Mouse (Mus musculus): ENCODE results near the gene 2310011J03Rik. TPM values are rescaled to one million over a fixed set of nuclear protein-coding genes. Genes with fewer than 3 reads are reported as not detected.

The 2310011J03Rik gene
- total and polyA plus RNA-seq, 3 experiments: 34.6 to 46.8 (median 37.5) TPM

DNA sequence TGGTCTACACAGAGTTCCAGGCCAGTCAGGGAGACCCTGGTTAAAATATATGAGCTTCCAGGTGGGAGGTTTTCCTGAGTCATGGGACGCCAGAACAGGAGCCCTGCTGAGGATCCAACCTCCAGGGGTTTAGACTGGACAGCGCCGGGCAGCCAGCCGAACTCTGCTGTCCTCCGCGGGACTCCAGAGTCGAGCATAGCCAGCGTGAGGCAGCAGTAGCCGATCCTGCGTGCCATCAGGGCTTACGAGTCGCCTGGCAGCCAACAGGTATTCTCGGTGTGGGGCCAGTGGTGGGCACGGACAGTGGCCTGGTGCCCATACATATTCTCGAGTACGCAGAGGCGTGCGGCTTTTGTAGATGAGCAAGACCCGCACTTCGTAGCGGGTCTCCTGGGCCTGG is 20.7 kb upstream of the 2310011J03Rik start:
- in situ Hi-C loops (cut with MboI; ENCODE audit: low pct_ligation_motif_present, low pct_unique_long_range_greater_than_20kb, low sequenced_read_pairs): no loop called here
- peaks cover 19% of the 10 kb centered on the region for H3K9me3 ChIP-seq (replicated peaks; ENCODE audit: low read length)
- peaks cover 29% of the 10 kb centered on the region for H3K27me3 ChIP-seq (replicated peaks)
- no peaks in the 10 kb centered on the region for H3K79me2 ChIP-seq (replicated peaks; ENCODE audit: control insufficient read depth, extremely low read depth, insufficient read depth, poor library complexity, severe bottlenecking)
- peaks cover 4% of the 10 kb centered on the region in 2 experiments for H3K36me3 ChIP-seq (replicated peaks in 1 of 2; ENCODE audit: control insufficient read depth in 1 of 2, insufficient read depth in 1 of 2, low read length in 1 of 2)
- H3K4me1 ChIP-seq (ENCODE audit: control insufficient read depth in 1 of 2, insufficient read depth in 2 of 2): peaks cover 4 to 18% of the 10 kb centered on the region in 2 experiments; a peak in 3 of 4 replicates
- TF ChIP-seq USF1 (IDR thresholded peaks at IDR 0.05; ENCODE audit: low read depth, low read length) (no peak), POLR2AphosphoS2 (IDR thresholded peaks at IDR 0.05; ENCODE audit: low read depth, low read length) (no peak), KAT2A (IDR thresholded peaks at IDR 0.05; ENCODE audit: insufficient replicate concordance, low read length) (no peak), MAZ (IDR thresholded peaks at IDR 0.05; ENCODE audit: low read depth, low read length) (no peak), ZMIZ1 (IDR thresholded peaks at IDR 0.05; ENCODE audit: low read depth, low read length) (no peak), GABPA (IDR thresholded peaks at IDR 0.05; ENCODE audit: insufficient replicate concordance, low read depth, low read length) (no peak), MAX (IDR thresholded peaks at IDR 0.05; ENCODE audit: low read length) (no peak), RAD21 (IDR thresholded peaks at IDR 0.05; ENCODE audit: low read depth, low read length) (no peak), USF2 (conservative IDR thresholded peaks at IDR 0.05; ENCODE audit: low read depth, low read length) (no peak), PAX5 (IDR thresholded peaks at IDR 0.05; ENCODE audit: low read length) (no peak), TBP (conservative IDR thresholded peaks at IDR 0.05; ENCODE audit: low read depth, low read length) (no peak), UBTF (IDR thresholded peaks at IDR 0.05; ENCODE audit: low read depth, low read length) (no peak), BHLHE40 (IDR thresholded peaks at IDR 0.05; ENCODE audit: low read depth, low read length) (no peak), JUN (IDR thresholded peaks at IDR 0.05; ENCODE audit: insufficient read depth, low read depth, low read length) (no peak), NRF1 (IDR thresholded peaks at IDR 0.05; ENCODE audit: low read depth, low read length) (no peak), NELFE (IDR thresholded peaks at IDR 0.05; ENCODE audit: low read depth, low read length) (no peak), ZNF384 (IDR thresholded peaks at IDR 0.05; ENCODE audit: low read depth, low read length) (no peak), CTCF (conservative IDR thresholded peaks at IDR 0.05 in 1 of 2, IDR thresholded peaks at IDR 0.05 in 1 of 2; ENCODE audit: low read depth in 2 of 2, low read length in 2 of 2) (no peak)
- no peak overlapping the region for H3K4me3 ChIP-seq (replicated peaks in 1 of 3; ENCODE audit: low read depth in 2 of 3, low read length in 2 of 3, poor library complexity in 1 of 3)
- no peak overlapping the region for H3K27ac ChIP-seq (ENCODE audit: insufficient read depth, low read depth)
- H3K4me2 ChIP-seq (ENCODE audit: insufficient read depth, low read depth, poor library complexity, severe bottlenecking): no peak overlapping the region
- DNase-seq (ENCODE audit: extremely low read depth): no peak
- no peak overlapping the region for H3K9ac ChIP-seq (ENCODE audit: insufficient read depth, low read depth)
- dilution Hi-C loops (cut with MboI; ENCODE audit: extremely low pct_ligation_motif_present, extremely low pct_unique_long_range_greater_than_20kb, low sequenced_read_pairs): no loop called here

DNA sequence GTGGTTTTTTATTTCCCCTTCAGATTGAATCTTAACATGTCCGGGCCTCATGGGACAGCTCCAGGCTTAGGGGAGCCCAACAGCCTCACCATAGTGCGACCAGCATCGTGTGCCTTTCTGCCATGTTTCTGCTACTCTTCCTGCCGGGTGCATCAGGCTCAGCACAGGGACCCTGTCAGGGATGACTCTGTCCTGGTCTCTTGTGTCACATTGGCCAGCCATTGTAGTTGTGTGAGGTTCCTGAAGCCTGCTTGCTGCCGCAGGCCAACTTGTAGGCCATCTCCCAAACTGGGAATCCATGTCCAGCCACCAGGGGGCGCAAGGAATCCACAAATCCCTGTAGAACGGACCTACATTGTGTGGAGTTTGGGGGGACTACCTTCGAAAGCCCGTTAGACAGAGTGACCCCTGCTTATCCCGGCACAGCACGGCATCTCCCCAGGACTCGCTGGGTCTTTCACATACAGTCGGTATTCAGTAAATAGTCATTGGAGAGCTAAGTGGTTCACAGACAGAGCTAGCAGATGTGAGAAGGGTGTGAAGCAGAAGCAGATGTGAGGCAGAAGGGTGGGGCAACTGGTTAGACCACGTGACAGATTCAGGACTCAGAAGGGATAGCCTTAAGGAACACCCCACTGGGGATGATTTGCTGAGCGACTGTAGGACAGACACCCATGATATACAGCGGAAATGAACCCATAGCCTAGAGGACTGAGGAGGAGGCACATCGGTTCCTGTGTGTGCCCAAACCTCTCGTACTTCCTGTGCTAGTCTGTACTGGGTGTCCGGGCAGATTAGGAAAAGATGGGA is 19.8 kb upstream of the 2310011J03Rik start:
- peaks cover 20% of the 10 kb centered on the region for H3K27me3 ChIP-seq (replicated peaks)
- no peak overlapping the region for H3K4me2 ChIP-seq (ENCODE audit: insufficient read depth, low read depth, poor library complexity, severe bottlenecking)
- dilution Hi-C loops (cut with MboI; ENCODE audit: extremely low pct_ligation_motif_present, extremely low pct_unique_long_range_greater_than_20kb, low sequenced_read_pairs) (no loop called here), in situ Hi-C loops (cut with MboI; ENCODE audit: low pct_ligation_motif_present, low pct_unique_long_range_greater_than_20kb, low sequenced_read_pairs) (no loop called here)
- peaks cover 19% of the 10 kb centered on the region for H3K9me3 ChIP-seq (replicated peaks; ENCODE audit: low read length)
- peaks cover 13% of the 10 kb centered on the region in 2 experiments for H3K36me3 ChIP-seq (replicated peaks in 1 of 2; ENCODE audit: control insufficient read depth in 1 of 2, insufficient read depth in 1 of 2, low read length in 1 of 2)
- H3K4me3 ChIP-seq (replicated peaks in 1 of 3; ENCODE audit: low read depth in 2 of 3, low read length in 2 of 3, poor library complexity in 1 of 3): no peak overlapping the region
- no peak overlapping the region for H3K27ac ChIP-seq (ENCODE audit: insufficient read depth, low read depth)
- no peaks in the 10 kb centered on the region for H3K79me2 ChIP-seq (replicated peaks; ENCODE audit: control insufficient read depth, extremely low read depth, insufficient read depth, poor library complexity, severe bottlenecking)
- H3K4me1 ChIP-seq (ENCODE audit: control insufficient read depth in 1 of 2, insufficient read depth in 2 of 2): peaks cover 9 to 19% of the 10 kb centered on the region in 2 experiments; a peak in 3 of 4 replicates
- H3K9ac ChIP-seq (ENCODE audit: insufficient read depth, low read depth): no peak overlapping the region
- DNase-seq (ENCODE audit: extremely low read depth): peak; percentile 76
- TF ChIP-seq POLR2A (IDR thresholded peaks at IDR 0.05; ENCODE audit: low read depth, low read length) (no peak), SIN3A (IDR thresholded peaks at IDR 0.05; ENCODE audit: low read length) (no peak), ETS1 (conservative IDR thresholded peaks at IDR 0.05; ENCODE audit: low read depth, low read length) (no peak), USF2 (conservative IDR thresholded peaks at IDR 0.05; ENCODE audit: low read depth, low read length) (0 out of 2 replicates have a peak, but pooled peaks have one; percentile 35), SMC3 (IDR thresholded peaks at IDR 0.05; ENCODE audit: low read depth, low read length) (peak; percentile 81), ZKSCAN1 (IDR thresholded peaks at IDR 0.05; ENCODE audit: borderline replicate concordance, low read depth, low read length) (no peak), EP300 (IDR thresholded peaks at IDR 0.05; ENCODE audit: low read length) (no peak), UBTF (IDR thresholded peaks at IDR 0.05; ENCODE audit: low read depth, low read length) (no peak), USF1 (IDR thresholded peaks at IDR 0.05; ENCODE audit: low read depth, low read length) (peak; percentile 57), ZMIZ1 (IDR thresholded peaks at IDR 0.05; ENCODE audit: low read depth, low read length) (no peak), ZC3H11A (IDR thresholded peaks at IDR 0.05; ENCODE audit: low read depth, low read length) (no peak), CHD1 (IDR thresholded peaks at IDR 0.05; ENCODE audit: low read depth, low read length) (no peak), MXI1 (IDR thresholded peaks at IDR 0.05; ENCODE audit: low read depth, low read length) (no peak), HCFC1 (IDR thresholded peaks at IDR 0.05; ENCODE audit: low read depth, low read length) (no peak; the same call in 1 of the 2 replicates), IRF4 (IDR thresholded peaks at IDR 0.05; ENCODE audit: low read depth, low read length) (peak; percentile 34; the same call in 1 of the 2 replicates), JUND (conservative IDR thresholded peaks at IDR 0.05; ENCODE audit: low read depth, low read length) (no peak), ZNF384 (IDR thresholded peaks at IDR 0.05; ENCODE audit: low read depth, low read length) (no peak), MAFK (IDR thresholded peaks at IDR 0.05; ENCODE audit: insufficient replicate concordance, low read length) (no peak), NELFE (IDR thresholded peaks at IDR 0.05; ENCODE audit: low read depth, low read length) (no peak), NRF1 (IDR thresholded peaks at IDR 0.05; ENCODE audit: low read depth, low read length) (no peak), TBP (conservative IDR thresholded peaks at IDR 0.05; ENCODE audit: low read depth, low read length) (no peak)

Data from CH12.LX (cell line).